Mouse (Mus musculus): ENCODE data around the gene Rpl27. TPM values are rescaled to one million over a fixed set of nuclear protein-coding genes. Genes with fewer than 3 reads are reported as not detected.

The Rpl27 gene
- 100 to 1,000 TPM in 1 of 2 experiments, 10 to 100 TPM in 1; 49.3 to 126 TPM for total RNA-seq (2023)

GRCm38 (mm10) chr11:101442127-101442693 lies at the start of gene Rpl27:
TSS of gene Rpl27 (plus strand) at chr11:101442298.

DNA sequence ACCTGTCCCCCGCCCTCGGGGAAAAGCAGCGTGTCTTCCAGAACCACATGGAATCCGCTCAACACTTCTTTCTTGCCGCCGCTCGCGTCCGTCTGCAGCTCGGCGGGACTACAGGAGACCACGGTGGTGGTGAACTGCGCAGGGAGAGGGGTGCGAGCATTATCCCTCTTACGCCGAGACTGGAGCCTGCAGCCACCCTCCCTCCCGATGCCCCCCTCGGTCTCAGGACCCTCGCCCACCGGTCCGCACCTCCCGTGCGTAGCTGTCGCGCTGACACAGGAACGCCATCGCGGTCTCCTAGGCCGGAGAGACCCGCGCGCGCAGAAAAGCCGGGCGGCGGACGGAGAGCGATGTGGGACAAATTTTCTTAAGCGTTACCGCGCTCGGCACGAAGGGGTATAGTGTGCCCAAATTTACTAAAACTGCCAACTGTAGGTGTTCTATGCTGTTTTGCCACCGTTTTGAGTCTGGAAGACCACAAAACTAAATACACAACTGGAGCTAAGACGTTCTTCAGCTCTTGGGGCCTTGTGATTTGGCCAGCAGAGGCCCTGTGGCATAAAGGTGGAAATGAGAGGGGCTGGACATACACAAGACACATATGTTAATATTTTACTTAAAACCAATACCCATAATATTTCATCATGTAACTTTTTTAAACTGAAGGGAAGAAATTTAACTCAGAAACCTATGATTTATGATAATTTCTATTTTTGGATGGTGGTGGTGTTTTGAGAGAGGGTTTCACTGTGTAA lies 24.8 kb upstream of the Rpl27 start, which contains the start of gene Aarsd1:
Gene Aarsd1, minus strand, starts transcription at position 515 of the 755 bp plus-strand sequence.

DNA sequence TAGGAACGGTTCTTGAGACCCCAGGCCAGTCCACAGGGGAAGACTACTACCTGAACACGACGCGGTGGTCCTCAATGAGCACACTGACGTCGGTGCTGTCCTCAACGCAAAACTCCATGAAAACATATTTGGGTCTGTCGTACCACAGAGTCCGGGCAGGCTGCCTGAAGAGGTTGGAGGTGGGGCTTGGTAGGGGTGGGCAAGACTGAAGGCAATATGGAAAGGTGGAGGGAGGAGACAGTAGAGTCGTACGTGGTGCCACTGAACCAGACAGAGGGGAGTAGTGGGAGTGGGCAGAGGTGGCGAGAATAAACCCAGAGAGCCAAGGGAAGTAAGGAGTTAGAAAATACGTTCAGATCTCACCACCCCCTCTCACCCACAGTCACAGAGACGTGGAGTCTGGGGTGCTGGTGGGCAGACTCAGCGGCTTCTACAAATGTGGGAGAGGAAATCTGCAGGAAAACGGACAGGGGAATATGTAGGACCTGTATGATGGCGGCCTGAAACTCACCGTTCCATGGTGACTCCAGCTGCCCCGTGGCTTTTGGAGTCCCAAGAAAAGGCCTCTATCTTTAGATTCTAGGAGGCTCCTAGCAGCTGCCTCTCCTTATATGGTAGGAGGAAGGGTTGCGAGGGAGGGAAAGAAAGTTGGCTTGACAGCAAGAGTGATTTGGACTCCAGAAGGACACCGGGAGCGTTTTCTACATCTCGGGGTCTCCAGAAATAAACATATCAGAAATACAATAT lies 17.8 kb upstream of the Rpl27 start, which contains the start of gene Gm27029:
Gene Gm27029, minus strand, starts transcription at position 692 of the 747 bp plus-strand sequence.

GRCm38 (mm10) chr11:101424925-101425813 lies 16.9 kb upstream of the Rpl27 start, which contains the start of the genes Rundc1 and Ptges3l:
TSS of gene Rundc1 (plus strand) at chr11:101425085.
TSS of gene Ptges3l (minus strand) at chr11:101425333.

GRCm38 (mm10) chr11:101448274-101448746 lies 6.2 kb downstream of the Rpl27 start, which contains the start of gene Ifi35:
TSS of gene Ifi35 (plus strand) at chr11:101448407.

DNA sequence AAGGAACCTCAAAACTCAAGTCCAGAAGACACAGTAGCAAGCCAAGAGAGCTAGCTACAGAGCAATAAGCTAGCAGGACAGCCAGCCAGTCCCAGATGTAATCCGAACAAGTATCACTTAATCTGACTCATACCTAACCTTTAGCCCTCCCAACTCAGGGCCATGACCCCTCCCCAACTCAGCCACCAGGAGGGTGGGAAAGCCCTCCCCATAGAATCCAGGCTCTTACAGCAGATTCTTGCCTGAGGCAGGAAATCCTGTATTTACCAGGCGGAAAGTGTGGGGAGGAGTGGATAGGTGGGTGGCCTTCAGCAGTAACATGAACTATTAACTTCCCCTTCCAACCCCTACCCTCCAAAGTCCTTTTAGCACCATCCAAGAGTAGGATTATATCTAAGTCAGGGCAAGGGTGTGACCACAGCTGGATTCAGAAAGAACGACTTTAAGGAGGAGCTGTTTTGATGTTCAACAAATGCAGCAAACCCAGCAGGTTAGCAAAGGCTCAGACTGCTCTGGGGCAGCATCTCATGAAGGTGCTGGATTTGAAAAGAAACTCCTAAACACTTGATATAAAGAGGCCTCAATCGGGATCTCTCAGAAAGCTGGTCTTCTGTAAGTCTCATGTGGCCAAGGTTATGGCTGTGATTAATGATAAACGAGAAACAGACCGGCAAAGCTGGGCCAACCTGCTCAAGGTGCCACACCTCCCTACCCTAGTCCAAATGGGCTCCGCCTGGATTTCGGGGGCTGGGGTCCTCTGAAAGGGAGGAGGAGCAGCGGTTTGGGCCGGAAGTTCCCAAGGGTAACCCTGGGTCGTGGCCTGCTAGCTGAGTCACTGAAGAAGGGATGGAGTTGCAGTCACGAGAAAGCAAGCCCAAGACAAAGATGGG lies 22.4 kb downstream of the Rpl27 start, which contains the start of gene Rnd2:
Gene Rnd2, plus strand, starts transcription at position 789 of the 890 bp plus-strand sequence.

DNA sequence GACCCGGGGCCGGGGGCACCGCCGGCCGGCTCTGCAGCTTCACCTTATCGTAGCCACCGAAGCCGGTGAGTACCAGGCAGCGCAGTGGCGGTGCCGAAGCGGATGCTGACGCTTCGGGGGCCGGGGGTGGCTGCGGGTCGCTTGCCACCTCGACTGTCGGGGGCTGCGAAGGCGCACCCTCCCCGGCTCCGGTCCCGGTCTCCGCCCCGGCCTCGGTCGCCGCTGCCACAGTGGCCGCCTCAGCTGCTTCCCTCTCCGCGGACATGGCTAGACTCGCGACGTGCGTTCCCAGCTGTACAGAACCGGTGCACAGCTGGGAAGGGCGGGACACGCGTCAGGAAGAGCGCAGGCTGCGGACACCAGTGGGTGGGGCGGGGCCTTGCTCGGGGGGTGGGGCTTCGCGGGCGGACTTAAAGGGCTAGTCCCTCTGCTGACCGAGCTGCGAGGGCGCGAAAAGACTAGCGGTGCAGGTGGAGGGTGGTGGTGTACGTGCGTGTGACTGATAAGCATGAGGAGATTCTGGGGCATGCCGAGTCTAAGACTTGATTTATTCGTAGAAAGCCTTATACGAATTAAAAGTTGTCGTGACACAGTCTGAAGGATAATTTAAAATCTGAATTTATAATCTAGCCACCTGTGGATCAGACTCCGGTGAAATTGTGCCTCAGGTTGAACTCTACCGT lies 23.9 kb downstream of the Rpl27 start, which contains the start of gene Vat1:
Gene Vat1, minus strand, starts transcription at position 362 of the 683 bp plus-strand sequence.

Other genes with a start within 250 kb of the Rpl27 start
- 10 to 100 TPM; 55.4 to 58.7 TPM for gene Ezh1, start 215.8 kb upstream of the Rpl27 start, total RNA-seq (2023)
- not detected for gene Ramp2, start 196.3 kb upstream of the Rpl27 start, total RNA-seq (2023)
- gene Vps25, start 188.6 kb upstream of the Rpl27 start, total RNA-seq (2023), result 10 to 100 TPM; 61.8 to 65.1 TPM
- under 1 TPM in 1 of 2 experiments, not detected in 1; 0.21 TPM for gene Wnk4, start 181.7 kb upstream of the Rpl27 start, total RNA-seq (2023)
- not detected for gene Cntd1, start 163.3 kb upstream of the Rpl27 start, total RNA-seq (2023)
- gene Coa3, start 163.2 kb upstream of the Rpl27 start, total RNA-seq (2023), result 10 to 100 TPM; 37.7 to 38.0 TPM
- gene Becn1, start 140.0 kb upstream of the Rpl27 start, total RNA-seq (2023), result 100 to 1,000 TPM; 158 to 172 TPM
- 10 to 100 TPM; 74.0 to 80.6 TPM for gene Psme3, start 126.1 kb upstream of the Rpl27 start, total RNA-seq (2023)
- 1 to 10 TPM; 3.5 to 4.1 TPM for gene Aoc2, start 117.2 kb upstream of the Rpl27 start, total RNA-seq (2023)
- gene Aoc3, start 111.7 kb upstream of the Rpl27 start, total RNA-seq (2023), result not detected
- not detected for gene G6pc, start 74.7 kb upstream of the Rpl27 start, total RNA-seq (2023)
- 10 to 100 TPM in 1 of 2 experiments, 1 to 10 TPM in 1; 9.5 to 13.1 TPM for gene Aarsd1, start 24.7 kb upstream of the Rpl27 start, total RNA-seq (2023)
- gene Gm27029, start 17.5 kb upstream of the Rpl27 start, total RNA-seq (2023), result under 1 TPM in 1 of 2 experiments, not detected in 1; 0.66 TPM
- gene Rundc1, start 17.2 kb upstream of the Rpl27 start, total RNA-seq (2023), result 10 to 100 TPM; 12.3 to 12.9 TPM
- under 1 TPM; 0.36 to 0.73 TPM for gene Ptges3l, start 17.0 kb upstream of the Rpl27 start, total RNA-seq (2023)
- gene Ifi35, start 6.1 kb downstream of the Rpl27 start, total RNA-seq (2023), result 10 to 100 TPM; 53.4 to 61.1 TPM
- gene Rnd2, start 22.7 kb downstream of the Rpl27 start, total RNA-seq (2023), result 1 to 10 TPM in 1 of 2 experiments, under 1 TPM in 1; 0.94 to 1.6 TPM
- gene Vat1, start 23.9 kb downstream of the Rpl27 start, total RNA-seq (2023), result 10 to 100 TPM; 31.7 to 40.3 TPM
- gene Brca1, start 109.7 kb downstream of the Rpl27 start, total RNA-seq (2023), result 1 to 10 TPM in 1 of 2 experiments, under 1 TPM in 1; 0.76 to 1.1 TPM
- gene Nbr1, start 109.9 kb downstream of the Rpl27 start, total RNA-seq (2023), result 100 to 1,000 TPM; 101 to 115 TPM
- gene Tmem106a, start 139.9 kb downstream of the Rpl27 start, total RNA-seq (2023), result 10 to 100 TPM; 43.4 to 78.1 TPM
- not detected for gene Gm11634, start 157.0 kb downstream of the Rpl27 start, total RNA-seq (2023)
- gene Rdm1, start 184.9 kb downstream of the Rpl27 start, total RNA-seq (2023), result 10 to 100 TPM; 19.6 to 19.7 TPM
- 1 to 10 TPM; 2.3 to 4.5 TPM for gene Arl4d, start 223.2 kb downstream of the Rpl27 start, total RNA-seq (2023)